Mouse (Mus musculus): ENCODE measurements around the gene Cbx6.

Cbx6 gene

GRCm38 (mm10) chr15:79801646-79802045 is 32.8 kb downstream of the Cbx6 start:
- DNase-seq: no peak

DNA sequence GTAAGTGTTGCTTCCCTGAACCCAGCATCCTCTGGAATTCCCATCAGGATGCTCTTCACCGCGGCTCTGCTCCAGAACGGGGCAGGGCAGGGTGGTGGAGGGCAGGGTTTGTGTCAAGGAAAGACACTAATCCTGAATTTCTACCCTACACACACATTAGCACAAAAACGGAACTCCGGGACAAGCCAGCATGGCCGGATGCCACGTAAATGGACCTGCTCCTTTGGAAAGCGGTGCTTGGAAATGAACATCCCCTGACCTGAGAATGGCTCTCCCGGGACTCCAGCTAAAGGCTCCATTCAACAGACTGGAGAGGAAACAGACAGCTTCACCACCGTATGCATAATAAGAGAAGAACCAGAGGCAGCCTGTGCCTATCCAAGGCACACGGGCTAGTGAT is 33.8 kb downstream of the Cbx6 start:
- DNase-seq: no peak

DNA sequence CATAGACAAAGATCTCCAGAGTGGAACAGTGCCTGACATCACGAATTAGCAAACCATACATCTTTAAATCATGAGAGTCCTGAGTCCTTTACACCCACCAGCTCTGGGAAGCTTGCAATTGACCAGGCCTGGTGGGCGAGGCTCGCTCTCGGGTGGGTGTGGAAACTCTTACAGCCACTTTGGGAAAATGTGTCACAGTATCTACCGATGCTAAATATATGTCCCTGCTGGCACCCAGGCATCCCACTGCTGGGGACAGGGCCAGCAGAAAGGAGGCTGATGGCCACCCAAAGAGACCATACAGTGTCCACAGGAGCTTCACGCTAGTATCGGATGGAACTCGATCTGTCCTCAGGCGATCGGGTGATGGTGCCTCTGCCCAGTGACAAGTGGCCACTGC is 35.9 kb downstream of the Cbx6 start:
- no peak for DNase-seq

DNA sequence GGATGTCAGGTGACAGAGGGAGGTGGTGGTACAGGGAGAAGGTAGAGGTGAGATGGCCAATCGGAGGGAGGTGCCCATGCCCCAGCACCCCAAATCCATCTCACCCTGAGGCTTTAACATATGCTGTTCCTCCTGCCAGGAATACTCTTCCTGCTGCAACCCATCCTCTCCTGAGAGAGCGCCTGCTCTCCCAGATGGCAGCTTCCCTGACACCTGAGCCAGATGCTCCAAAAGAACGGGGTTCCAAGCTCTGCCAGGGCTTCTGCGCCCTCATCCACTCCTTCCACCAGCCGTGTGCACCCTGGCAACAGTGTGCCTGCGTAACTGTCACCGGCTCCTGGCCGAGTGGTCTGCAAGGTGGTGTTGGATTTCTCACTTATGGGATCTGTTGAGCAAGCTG is 36.8 kb downstream of the Cbx6 start:
- no peak for DNase-seq

DNA sequence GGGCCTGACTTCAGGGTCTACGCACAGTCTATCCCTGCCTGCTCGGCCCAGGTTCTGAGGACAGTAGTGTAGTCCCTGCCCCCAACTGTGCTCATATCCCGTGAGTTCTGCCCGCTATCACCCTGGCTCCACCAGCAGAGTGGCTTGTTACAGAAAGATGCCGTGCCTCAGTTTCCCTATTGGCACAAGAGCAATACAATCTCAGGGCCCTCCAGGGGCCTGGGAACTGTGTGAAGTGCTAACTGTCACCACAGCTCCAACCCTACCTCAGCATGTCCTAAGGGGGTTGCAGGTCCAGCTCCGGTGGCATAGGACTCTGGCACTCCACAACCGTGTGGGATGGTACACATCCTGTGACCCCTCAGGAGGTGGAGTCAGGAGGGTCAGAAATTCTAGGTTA is 37.4 kb downstream of the Cbx6 start:
- DNase-seq: no peak

GRCm38 (mm10) chr15:79796256-79796655 is 38.2 kb downstream of the Cbx6 start:
- DNase-seq: no peak

- no peak for DNase-seq
Observed at GRCm38 (mm10) chr15:79794173-79794572, 40.3 kb downstream of the Cbx6 start.

DNA sequence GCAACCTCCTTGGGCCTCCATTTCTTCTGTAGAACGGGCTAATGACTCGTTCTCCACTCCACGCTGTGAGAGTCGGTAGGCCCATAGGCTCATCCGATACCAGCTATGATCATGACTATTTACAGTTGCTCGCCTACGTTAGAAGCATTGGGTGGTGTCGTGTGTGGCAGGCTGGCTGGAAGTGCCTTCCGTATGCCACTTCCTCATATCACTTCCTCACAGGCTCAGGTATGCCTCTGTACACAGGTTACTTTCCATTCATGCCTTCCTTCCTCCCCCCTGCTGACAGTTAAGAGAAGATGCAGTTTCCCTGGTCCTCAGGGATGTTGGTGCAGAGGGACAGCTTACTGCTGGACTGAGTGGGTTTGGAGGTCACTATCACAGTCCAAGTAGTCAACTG is 41.4 kb downstream of the Cbx6 start:
- no peak for DNase-seq

DNA sequence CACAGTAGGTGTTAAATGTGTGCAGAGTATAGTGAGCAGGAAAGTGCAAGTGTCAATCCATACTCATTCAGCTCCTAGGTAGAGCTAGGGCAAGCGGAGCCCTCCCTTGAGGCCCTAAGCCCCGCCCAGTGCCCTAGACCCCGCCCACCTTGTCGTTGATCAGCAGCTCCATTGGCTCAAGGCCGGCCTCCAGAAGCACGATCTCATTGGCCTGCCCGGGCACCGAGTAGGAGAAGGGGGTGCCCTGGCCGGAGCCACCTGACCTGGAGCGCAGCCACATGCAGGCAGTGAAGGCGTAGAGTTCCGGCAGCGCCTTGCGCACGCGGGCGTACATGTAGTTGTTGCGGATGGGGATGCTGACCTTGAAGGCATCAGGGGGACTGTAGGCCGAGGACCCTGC is 42.0 kb downstream of the Cbx6 start:
- DNase-seq: no peak

DNA sequence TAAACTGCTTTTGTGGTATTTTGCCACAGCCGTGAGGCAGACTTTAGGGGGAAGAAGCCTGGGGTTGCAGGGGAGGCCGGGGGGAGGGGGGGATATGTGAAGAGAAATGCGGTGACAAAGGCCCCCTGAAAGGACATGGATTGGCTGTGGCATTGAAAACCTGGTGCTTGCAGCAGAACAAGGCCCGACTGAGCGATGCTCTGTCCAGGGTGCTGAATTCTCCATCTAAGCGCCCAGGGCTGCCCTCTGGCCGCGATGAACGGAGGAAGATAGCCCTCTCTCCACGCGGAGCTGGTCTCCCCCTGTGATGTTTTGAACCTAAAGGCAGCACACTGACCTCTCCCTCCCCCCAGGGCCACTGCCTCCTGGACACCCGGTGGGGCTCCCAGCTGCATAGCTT is 43.0 kb downstream of the Cbx6 start:
- peak; percentile 52 for DNase-seq

GRCm38 (mm10) chr15:79790905-79791304 is 43.6 kb downstream of the Cbx6 start:
- DNase-seq: no peak

DNA sequence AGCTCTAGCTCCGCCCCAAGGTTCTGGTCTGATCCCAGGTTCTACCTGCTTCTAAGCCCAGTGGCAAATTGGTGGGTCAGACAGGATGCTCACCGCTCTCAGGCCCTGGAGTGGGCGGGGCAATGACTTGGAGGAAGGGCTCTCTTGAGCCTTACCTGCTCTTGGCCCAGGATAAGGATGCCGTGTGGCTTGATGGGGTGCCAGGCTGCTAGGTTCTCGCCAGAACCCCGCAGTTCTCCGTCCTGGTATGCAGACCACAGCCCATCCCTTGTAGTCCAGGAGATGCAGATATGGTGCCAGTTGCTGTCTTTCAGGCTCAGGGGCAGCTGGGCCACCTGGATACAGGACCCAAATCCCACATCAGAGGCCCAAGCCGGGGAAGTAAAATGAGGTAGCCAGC is 44.4 kb downstream of the Cbx6 start:
- DNase-seq: no peak

DNA sequence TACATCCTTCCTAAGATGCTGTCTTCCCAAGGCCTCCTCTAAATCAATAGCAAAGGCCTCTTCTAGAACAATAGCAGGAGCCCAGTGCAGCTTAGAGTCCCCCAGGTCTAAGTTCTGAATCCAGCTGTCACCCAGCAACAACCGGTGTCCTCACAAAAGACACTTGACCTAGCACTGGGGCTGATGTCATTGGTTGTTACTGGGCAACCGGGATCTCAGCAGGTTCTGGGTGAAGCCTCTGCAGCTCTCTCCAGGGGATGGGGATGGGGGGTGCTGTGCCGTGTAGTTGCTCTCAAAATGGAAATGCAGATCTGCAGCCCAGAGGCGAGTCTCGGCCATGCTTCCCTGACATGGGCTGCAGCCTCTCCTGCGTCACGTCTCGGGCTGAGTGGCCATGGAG is 46.7 kb downstream of the Cbx6 start:
- no peak for DNase-seq

GRCm38 (mm10) chr15:79785056-79785455 is 49.4 kb downstream of the Cbx6 start:
- DNase-seq: no peak

- DNase-seq: no peak
Observed at GRCm38 (mm10) chr15:79777749-79778148, 56.7 kb downstream of the Cbx6 start, which contains the start of gene Dnal4. Gene Dnal4 (minus strand): TSS chr15:79777849.

DNA sequence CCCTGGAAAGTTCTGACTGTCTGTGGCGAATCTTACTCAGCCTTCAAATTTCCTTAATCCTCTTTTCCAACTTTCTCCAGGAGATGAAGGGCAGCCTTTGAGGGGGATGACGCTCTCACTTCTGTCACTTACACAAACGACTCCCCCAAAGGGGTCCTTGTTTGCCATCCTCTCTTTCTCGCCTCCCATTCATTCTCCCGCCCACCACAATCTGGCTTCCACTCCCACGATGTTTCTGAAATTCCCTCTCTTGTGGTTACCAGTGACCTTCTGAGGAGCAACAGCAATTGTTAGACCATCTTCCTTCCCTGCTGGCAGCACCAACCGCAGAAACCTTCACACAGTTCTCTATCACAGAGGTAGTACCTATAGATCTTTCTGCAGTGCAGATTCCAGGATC is 58.8 kb downstream of the Cbx6 start:
- DNase-seq: no peak

DNA sequence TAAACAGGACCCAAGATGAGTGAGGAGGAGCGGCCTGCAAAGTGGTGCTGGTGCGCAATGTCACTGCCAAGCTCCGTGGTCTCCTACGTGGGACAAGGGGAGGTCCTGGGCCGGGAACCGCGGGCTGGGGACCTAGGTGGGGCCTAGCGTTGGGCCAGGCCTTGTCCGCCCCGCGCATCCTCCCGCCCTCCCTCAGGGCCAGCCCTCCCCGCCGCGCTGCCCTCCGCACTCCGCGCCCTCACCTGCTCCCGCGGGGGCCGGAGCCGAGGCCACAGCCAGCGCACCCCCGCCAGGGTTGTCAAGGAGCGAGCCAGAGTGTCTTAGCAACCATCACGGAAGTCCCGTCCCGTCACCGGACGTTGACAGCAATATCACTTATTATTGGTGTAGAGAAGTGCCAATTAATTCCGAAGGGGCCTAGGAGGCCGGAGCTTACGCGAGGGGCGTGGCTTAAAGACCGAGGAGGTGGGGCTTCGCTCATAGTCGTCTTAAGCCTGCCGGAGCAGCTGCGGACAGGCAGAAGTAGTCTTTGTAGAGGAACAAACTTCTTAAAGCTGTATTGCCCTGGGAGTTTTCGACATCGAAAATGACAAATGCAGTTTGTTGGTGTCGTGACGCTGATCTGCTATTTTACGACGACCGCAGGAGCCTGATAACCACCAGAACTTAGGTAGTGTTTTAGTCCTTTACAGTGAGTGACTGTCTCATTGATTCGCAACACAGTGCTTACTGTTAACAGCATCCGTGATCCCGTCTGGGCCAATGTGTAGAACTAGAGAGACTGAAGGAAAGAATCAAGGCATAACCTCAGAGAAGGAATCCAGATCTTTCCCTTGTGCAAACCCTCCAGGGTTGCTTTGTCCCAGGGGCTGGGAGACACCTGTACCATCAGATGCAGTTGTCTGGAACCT is 60.1 kb downstream of the Cbx6 start:
- DNase-seq: peak; percentile 97
